Mouse (Mus musculus) liver, embryonic 13.5 days (tissue): ENCODE data around the gene Rab9. TPM values are rescaled to one million over a fixed set of nuclear protein-coding genes. Genes with fewer than 3 reads are reported as not detected.
A peak's percentile ranks its signal among the peaks of the same experiment; 100 is the strongest.

Experiments
- ATAC-seq: fragments of 200-750 bp; cut with Nextera tagmentation; 2 replicates; pipeline ENCODE4 v1.8.0; 2017; ENCODE audit warnings: low read depth, mild to moderate bottlenecking, moderate number of reproducible peaks, moderate library complexity
- DNase-seq: peaks from one replicate; pipeline ENCODE4 v3.0.0; 2022
- H3K27ac ChIP-seq: fragments of 300-500 bp; sonication (generic); 2 replicates; pipeline ENCODE4 v1.5.1; 2015; ENCODE audit warnings: moderate library complexity, mild to moderate bottlenecking, inconsistent platforms
- H3K27me3 ChIP-seq: fragments of 300-500 bp; sonication (generic); 2 replicates; pipeline ENCODE4 v1.6.1; 2015; ENCODE audit warnings: mild to moderate bottlenecking, inconsistent platforms
- H3K36me3 ChIP-seq: fragments of 300-500 bp; sonication (generic); 2 replicates; pipeline ENCODE4 v1.6.1; 2015; ENCODE audit warnings: mild to moderate bottlenecking, inconsistent platforms
- H3K4me1 ChIP-seq: fragments of 300-500 bp; sonication (generic); replicated peaks from 2 replicates; pipeline ENCODE4 v1.6.1; 2015; ENCODE audit warnings: inconsistent platforms
- H3K4me2 ChIP-seq: fragments of 300-500 bp; sonication (generic); 2 replicates; pipeline ENCODE4 v1.6.1; 2015; ENCODE audit warnings: inconsistent platforms, mild to moderate bottlenecking, moderate library complexity
- H3K4me3 ChIP-seq: fragments of 300-500 bp; sonication (generic); replicated peaks from 2 replicates; pipeline ENCODE4 v1.5.1; 2015; ENCODE audit warnings: mild to moderate bottlenecking, inconsistent platforms
- H3K9ac ChIP-seq: fragments of 300-500 bp; sonication (generic); 2 replicates; pipeline ENCODE4 v1.6.1; 2015; ENCODE audit warnings: mild to moderate bottlenecking, inconsistent platforms
- H3K9me3 ChIP-seq: fragments of 300-500 bp; sonication (generic); replicated peaks from 2 replicates; pipeline ENCODE4 v1.6.1; 2016; ENCODE audit warnings: inconsistent platforms
- WGBS: fragments of 180-500 bp; shearing (Covaris S2); methylation state at CpG from one replicate; pipeline ENCODE4 v1.1.7; 2015; ENCODE audit not compliant: insufficient replicate concordance; 5-methylcytosine and 5-hydroxymethylcytosine counted together
- polyA plus RNA-seq: library from polyadenylated mRNA; unstranded; fragments of >200 nt; fragmentation: Nextera tagmentation; extraction: Ambion mirVana; gene quantifications from 2 replicates; pipeline ENCODE4 v1.2.1, GENCODE M21; 2015

Rab9 gene
- polyA plus RNA-seq, 1 experiment from 2014 or later: 24.4 TPM

GRCm38 (mm10) chrX:166504421-166504820 is 24.8 kb upstream of the Rab9 start:
- Histone ChIP-seq H3K4me1 (peaks cover 3% of the 10 kb centered on the region), H3K9me3 (no peaks in the 10 kb centered on the region), H3K27ac (no peak overlapping the region), H3K36me3 (no peaks in the 10 kb centered on the region), H3K27me3 (no peaks in the 10 kb centered on the region), H3K4me3 (no peak overlapping the region), H3K9ac (no peak overlapping the region), H3K4me2 (no peak overlapping the region)
- ATAC-seq (no peak), DNase-seq (no peak)
- 26% methylated on average over 2 of the region's 2 CpGs for WGBS

GRCm38 (mm10) chrX:166499496-166500190 is 20.0 kb upstream of the Rab9 start:
- no peaks in the 10 kb centered on the region for H3K4me1 ChIP-seq
- ATAC-seq (no peak), DNase-seq (no peak)
- no peak overlapping the region for H3K4me2 ChIP-seq
- H3K9me3 ChIP-seq: no peaks in the 10 kb centered on the region
- no peak overlapping the region for H3K27ac ChIP-seq
- WGBS: 58% methylated on average over 1 of the region's 1 CpGs
- no peak overlapping the region for H3K4me3 ChIP-seq
- H3K27me3 ChIP-seq: no peaks in the 10 kb centered on the region
- H3K36me3 ChIP-seq: no peaks in the 10 kb centered on the region
- H3K9ac ChIP-seq: no peak overlapping the region

- no peak for DNase-seq
- H3K36me3 ChIP-seq: no peaks in the 10 kb centered on the region
- no peaks in the 10 kb centered on the region for H3K27me3 ChIP-seq
- ATAC-seq: no peak
- no peaks in the 10 kb centered on the region for H3K9me3 ChIP-seq
- H3K27ac ChIP-seq: no peak overlapping the region
- H3K4me3 ChIP-seq: no peak overlapping the region
- 44% methylated on average over 4 of the region's 4 CpGs for WGBS
- no peaks in the 10 kb centered on the region for H3K4me1 ChIP-seq
- no peak overlapping the region for H3K4me2 ChIP-seq
- no peak overlapping the region for H3K9ac ChIP-seq
Observed at GRCm38 (mm10) chrX:166497771-166498170, 18.1 kb upstream of the Rab9 start.

- no peaks in the 10 kb centered on the region for H3K9me3 ChIP-seq
- no peak overlapping the region for H3K4me2 ChIP-seq
- no peak overlapping the region for H3K4me3 ChIP-seq
- H3K9ac ChIP-seq: no peak overlapping the region
- no peaks in the 10 kb centered on the region for H3K27me3 ChIP-seq
- 79% methylated on average over 2 of the region's 2 CpGs for whole genome bisulfite sequencing
- no peaks in the 10 kb centered on the region for H3K4me1 ChIP-seq
- ATAC-seq (no peak), DNase-seq (no peak)
- H3K36me3 ChIP-seq: no peaks in the 10 kb centered on the region
- no peak overlapping the region for H3K27ac ChIP-seq
Observed at GRCm38 (mm10) chrX:166495052-166495451, 15.4 kb upstream of the Rab9 start.

GRCm38 (mm10) chrX:166478631-166479364 is 869 bp downstream of the Rab9 start:
- H3K9me3 ChIP-seq: no peaks in the 10 kb centered on the region
- H3K27ac ChIP-seq: peak overlapping the region; percentile 68
- DNase-seq (peak; percentile 11), ATAC-seq (peak; percentile 30)
- peak overlapping the region; percentile 72 for H3K4me3 ChIP-seq
- H3K4me1 ChIP-seq: peaks cover 20% of the 10 kb centered on the region
- WGBS: 16% methylated on average over 28 of the region's 28 CpGs
- H3K4me2 ChIP-seq: peak overlapping the region; percentile 73
- peak overlapping the region; percentile 78 for H3K9ac ChIP-seq
- no peaks in the 10 kb centered on the region for H3K27me3 ChIP-seq
- H3K36me3 ChIP-seq: peaks cover 6% of the 10 kb centered on the region; the same call in 1 of the 2 replicates

- ATAC-seq: no peak
- peak overlapping the region; percentile 73 for H3K4me2 ChIP-seq
Observed at GRCm38 (mm10) chrX:166477393-166477792, 2.3 kb downstream of the Rab9 start.

GRCm38 (mm10) chrX:166472612-166473011 is 7.1 kb downstream of the Rab9 start:
- H3K4me1 ChIP-seq: peaks cover 18% of the 10 kb centered on the region
- no peak for ATAC-seq
- H3K4me3 ChIP-seq: no peak overlapping the region
- H3K36me3 ChIP-seq: peaks cover 6% of the 10 kb centered on the region; the same call in 1 of the 2 replicates
- H3K9ac ChIP-seq: no peak overlapping the region
- H3K27ac ChIP-seq: no peak overlapping the region
- WGBS: 72% methylated on average over 6 of the region's 6 CpGs
- no peak for DNase-seq
- no peaks in the 10 kb centered on the region for H3K27me3 ChIP-seq
- H3K9me3 ChIP-seq: no peaks in the 10 kb centered on the region
- no peak overlapping the region for H3K4me2 ChIP-seq

More at GRCm38 (mm10) chrX:166477393-166477792, 2.3 kb downstream of the Rab9 start:
- Histone ChIP-seq H3K36me3 (peaks cover 6% of the 10 kb centered on the region; the same call in 1 of the 2 replicates), H3K4me1 (peaks cover 23% of the 10 kb centered on the region), H3K9ac (no peak overlapping the region), H3K27me3 (no peaks in the 10 kb centered on the region), H3K9me3 (no peaks in the 10 kb centered on the region), H3K27ac (no peak overlapping the region), H3K4me3 (peak overlapping the region; percentile 22; the same call in 1 of the 2 replicates)
- no peak for DNase-seq
- WGBS: 76% methylated on average over 6 of the region's 6 CpGs

GRCm38 (mm10) chrX:166468321-166468720 is 11.3 kb downstream of the Rab9 start:
- no peak overlapping the region for H3K4me2 ChIP-seq
- no peaks in the 10 kb centered on the region for H3K4me1 ChIP-seq
- no peak overlapping the region for H3K4me3 ChIP-seq
- WGBS: 90% methylated on average over 7 of the region's 7 CpGs
- no peaks in the 10 kb centered on the region for H3K36me3 ChIP-seq
- no peak overlapping the region for H3K27ac ChIP-seq
- no peak for DNase-seq
- H3K9me3 ChIP-seq: no peaks in the 10 kb centered on the region
- H3K27me3 ChIP-seq: no peaks in the 10 kb centered on the region
- ATAC-seq: no peak
- no peak overlapping the region for H3K9ac ChIP-seq

- 62% methylated on average over 1 of the region's 1 CpGs for WGBS
- no peaks in the 10 kb centered on the region for H3K9me3 ChIP-seq
- ATAC-seq (no peak), DNase-seq (no peak)
- H3K27ac ChIP-seq: no peak overlapping the region
- H3K9ac ChIP-seq: no peak overlapping the region
- no peak overlapping the region for H3K4me2 ChIP-seq
- no peak overlapping the region for H3K4me3 ChIP-seq
- H3K27me3 ChIP-seq: no peaks in the 10 kb centered on the region
- peaks cover 12% of the 10 kb centered on the region; the same call in 1 of the 2 replicates for H3K36me3 ChIP-seq
- no peaks in the 10 kb centered on the region for H3K4me1 ChIP-seq
Observed at GRCm38 (mm10) chrX:166455525-166455924, 24.1 kb downstream of the Rab9 start.

- Histone ChIP-seq H3K36me3 (peaks cover 12% of the 10 kb centered on the region; the same call in 1 of the 2 replicates), H3K9me3 (no peaks in the 10 kb centered on the region), H3K4me1 (no peaks in the 10 kb centered on the region), H3K4me2 (no peak overlapping the region), H3K9ac (no peak overlapping the region), H3K27ac (no peak overlapping the region), H3K4me3 (no peak overlapping the region), H3K27me3 (no peaks in the 10 kb centered on the region)
- WGBS: 50% methylated on average over 3 of the region's 3 CpGs
- ATAC-seq: no peak
- no peak for DNase-seq
Observed at GRCm38 (mm10) chrX:166454331-166454730, 25.3 kb downstream of the Rab9 start.

GRCm38 (mm10) chrX:166453532-166453931 is 26.1 kb downstream of the Rab9 start:
- Histone ChIP-seq H3K27ac (no peak overlapping the region), H3K4me2 (no peak overlapping the region), H3K36me3 (peaks cover 12% of the 10 kb centered on the region; the same call in 1 of the 2 replicates), H3K9me3 (no peaks in the 10 kb centered on the region), H3K27me3 (no peaks in the 10 kb centered on the region), H3K4me1 (no peaks in the 10 kb centered on the region), H3K9ac (no peak overlapping the region), H3K4me3 (no peak overlapping the region)
- WGBS: 52% methylated on average over 6 of the region's 6 CpGs
- no peak for ATAC-seq
- DNase-seq: no peak
